Mouse (Mus musculus): ENCODE measurements at regions not wholly inside any gene's neighbourhood (a gene's known extent, or its start where the extent isn't known, plus 50 kb on each side); places are given as distances from the start of the nearest gene placed in this dataset.

- no peak overlapping the region for H3K4me3 ChIP-seq (ENCODE audit: low read depth, low read length)
- WGBS = 90% methylated on average over 2 of the region's 2 CpGs
- H3K27me3 ChIP-seq (ENCODE audit: insufficient read depth, low read length) = no peaks in the 10 kb centered on the region
- no peaks in the 10 kb centered on the region for H3K4me1 ChIP-seq (ENCODE audit: insufficient read depth)
- no peak for ATAC-seq (ENCODE audit: insufficient read depth)
- H3K4me2 ChIP-seq = no peak overlapping the region
- no peaks in the 10 kb centered on the region for H3K9me3 ChIP-seq (ENCODE audit: low read depth, low read length)
- no peak overlapping the region for H3K9ac ChIP-seq
- no peak for TF ChIP-seq CTCF (IDR thresholded peaks at IDR 0.05; ENCODE audit: low read depth)
- no peak for DNase-seq
- no peaks in the 10 kb centered on the region for H3K36me3 ChIP-seq (ENCODE audit: insufficient read depth)
- H3K27ac ChIP-seq (ENCODE audit: low read depth) = no peak overlapping the region
Observed at GRCm38 (mm10) chr5:50234111-50234510, 175.3 kb upstream of the Adgra3 start.

- Histone ChIP-seq H3K4me2 (no peak overlapping the region), H3K27me3 (ENCODE audit: insufficient read depth, low read length) (no peaks in the 10 kb centered on the region), H3K4me3 (ENCODE audit: low read depth, low read length) (no peak overlapping the region), H3K36me3 (ENCODE audit: insufficient read depth) (no peaks in the 10 kb centered on the region), H3K9me3 (ENCODE audit: low read depth, low read length) (no peaks in the 10 kb centered on the region), H3K27ac (ENCODE audit: low read depth) (no peak overlapping the region), H3K9ac (no peak overlapping the region), H3K4me1 (ENCODE audit: insufficient read depth) (no peaks in the 10 kb centered on the region)
- ATAC-seq (ENCODE audit: insufficient read depth) (no peak), DNase-seq (no peak)
- no peak for TF ChIP-seq CTCF (IDR thresholded peaks at IDR 0.05; ENCODE audit: low read depth)
- WGBS = 18% methylated on average over 4 of the region's 4 CpGs
Observed at GRCm38 (mm10) chr5:50216956-50217355, 158.2 kb upstream of the Adgra3 start.

GRCm38 (mm10) chr5:50215960-50216359, 157.2 kb upstream of the Adgra3 start:
- Histone ChIP-seq H3K27ac (ENCODE audit: low read depth) (no peak overlapping the region), H3K9ac (no peak overlapping the region), H3K4me3 (ENCODE audit: low read depth, low read length) (no peak overlapping the region), H3K9me3 (ENCODE audit: low read depth, low read length) (no peaks in the 10 kb centered on the region), H3K4me2 (no peak overlapping the region), H3K4me1 (ENCODE audit: insufficient read depth) (no peaks in the 10 kb centered on the region), H3K36me3 (ENCODE audit: insufficient read depth) (no peaks in the 10 kb centered on the region), H3K27me3 (ENCODE audit: insufficient read depth, low read length) (no peaks in the 10 kb centered on the region)
- TF ChIP-seq CTCF (IDR thresholded peaks at IDR 0.05; ENCODE audit: low read depth) = peak; percentile 45
- DNase-seq (peak; percentile 82), ATAC-seq (ENCODE audit: insufficient read depth) (no peak)
- 34% methylated on average over 5 of the region's 5 CpGs for WGBS

- peak; percentile 61; the same call in 1 of the 2 replicates for ATAC-seq (ENCODE audit: insufficient read depth)
- peak; percentile 34 for DNase-seq
- TF ChIP-seq CTCF (IDR thresholded peaks at IDR 0.05; ENCODE audit: low read depth) = no peak
Observed at GRCm38 (mm10) chr5:50202307-50203010, 143.7 kb upstream of the Adgra3 start.

GRCm38 (mm10) chr5:50196423-50196822, 137.6 kb upstream of the Adgra3 start:
- Histone ChIP-seq H3K4me3 (ENCODE audit: low read depth, low read length) (no peak overlapping the region), H3K4me1 (ENCODE audit: insufficient read depth) (no peaks in the 10 kb centered on the region), H3K36me3 (ENCODE audit: insufficient read depth) (no peaks in the 10 kb centered on the region), H3K9ac (no peak overlapping the region), H3K9me3 (ENCODE audit: low read depth, low read length) (no peaks in the 10 kb centered on the region), H3K27ac (ENCODE audit: low read depth) (no peak overlapping the region), H3K27me3 (ENCODE audit: insufficient read depth, low read length) (no peaks in the 10 kb centered on the region), H3K4me2 (no peak overlapping the region)
- WGBS = 83% methylated on average over 3 of the region's 3 CpGs
- TF ChIP-seq CTCF (IDR thresholded peaks at IDR 0.05; ENCODE audit: low read depth) = no peak
- no peak for DNase-seq
- no peak for ATAC-seq (ENCODE audit: insufficient read depth)

More at GRCm38 (mm10) chr5:50202307-50203010, 143.7 kb upstream of the Adgra3 start:
- Histone ChIP-seq H3K9ac (no peak overlapping the region), H3K36me3 (ENCODE audit: insufficient read depth) (no peaks in the 10 kb centered on the region), H3K9me3 (ENCODE audit: low read depth, low read length) (no peaks in the 10 kb centered on the region), H3K4me1 (ENCODE audit: insufficient read depth) (0 out of 2 replicates have a peak, but pooled peaks cover 6% of the 10 kb centered on the region), H3K4me3 (ENCODE audit: low read depth, low read length) (no peak overlapping the region), H3K27ac (ENCODE audit: low read depth) (peak overlapping the region; percentile 26; the same call in 1 of the 2 replicates), H3K4me2 (no peak overlapping the region), H3K27me3 (ENCODE audit: insufficient read depth, low read length) (no peaks in the 10 kb centered on the region)
- WGBS = 37% methylated on average over 7 of the region's 7 CpGs

- no peaks in the 10 kb centered on the region for H3K9me3 ChIP-seq (ENCODE audit: low read depth, low read length)
- 72% methylated on average over 3 of the region's 3 CpGs for WGBS
- H3K4me1 ChIP-seq (ENCODE audit: insufficient read depth) = no peaks in the 10 kb centered on the region
- H3K9ac ChIP-seq = no peak overlapping the region
- no peaks in the 10 kb centered on the region for H3K27me3 ChIP-seq (ENCODE audit: insufficient read depth, low read length)
- H3K36me3 ChIP-seq (ENCODE audit: insufficient read depth) = no peaks in the 10 kb centered on the region
- ATAC-seq (ENCODE audit: insufficient read depth) = no peak
- H3K4me3 ChIP-seq (ENCODE audit: low read depth, low read length) = no peak overlapping the region
- no peak for DNase-seq
- TF ChIP-seq CTCF (IDR thresholded peaks at IDR 0.05; ENCODE audit: low read depth) = no peak
- no peak overlapping the region for H3K27ac ChIP-seq (ENCODE audit: low read depth)
- H3K4me2 ChIP-seq = no peak overlapping the region
Observed at GRCm38 (mm10) chr5:50195993-50196392, 137.2 kb upstream of the Adgra3 start.

- no peak for ATAC-seq (ENCODE audit: insufficient read depth)
- no peak overlapping the region for H3K9ac ChIP-seq
- no peak for TF ChIP-seq CTCF (IDR thresholded peaks at IDR 0.05; ENCODE audit: low read depth)
Observed at GRCm38 (mm10) chr5:50189394-50189793, 130.6 kb upstream of the Adgra3 start.

More at GRCm38 (mm10) chr5:50189394-50189793, 130.6 kb upstream of the Adgra3 start:
- no peak for DNase-seq
- Histone ChIP-seq H3K27ac (ENCODE audit: low read depth) (no peak overlapping the region), H3K4me2 (no peak overlapping the region), H3K36me3 (ENCODE audit: insufficient read depth) (no peaks in the 10 kb centered on the region), H3K9me3 (ENCODE audit: low read depth, low read length) (no peaks in the 10 kb centered on the region), H3K27me3 (ENCODE audit: insufficient read depth, low read length) (no peaks in the 10 kb centered on the region), H3K4me3 (ENCODE audit: low read depth, low read length) (no peak overlapping the region), H3K4me1 (ENCODE audit: insufficient read depth) (no peaks in the 10 kb centered on the region)
